Mouse (Mus musculus): ENCODE data around the gene Setd1a.

DNA sequence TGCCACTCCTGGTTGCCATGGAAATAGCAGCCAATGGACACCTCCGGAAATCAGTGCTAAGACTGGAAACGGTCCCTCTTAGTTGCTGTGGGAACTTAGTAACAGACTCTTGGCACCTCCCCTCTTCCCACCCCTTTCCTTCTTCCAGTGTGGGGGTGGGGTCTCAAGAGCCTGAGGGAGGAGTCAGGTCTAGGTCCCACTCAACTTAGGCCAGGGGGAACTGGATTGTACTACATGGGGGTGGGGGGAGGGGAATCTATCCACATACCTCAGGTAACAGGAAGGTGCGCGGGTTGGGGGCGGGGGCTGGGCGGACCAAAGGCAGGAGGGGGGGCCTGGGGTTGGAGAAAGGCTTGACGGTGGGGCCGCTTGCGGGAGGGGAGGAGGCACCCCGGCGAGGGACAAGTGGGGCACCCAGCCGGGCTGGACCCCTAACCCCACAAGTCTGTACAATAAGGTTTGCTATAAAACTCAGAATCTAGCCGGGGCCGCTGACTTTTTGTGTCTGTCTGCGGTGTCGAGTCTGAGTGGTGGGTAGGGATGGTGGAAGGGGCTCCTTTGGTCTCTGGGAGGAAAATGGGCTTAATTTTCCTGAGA is 7.4 kb upstream of the Setd1a start:
- TF ChIP-seq POLR2A (IDR thresholded peaks at IDR 0.05; ENCODE audit: borderline replicate concordance, extremely low read depth, insufficient read depth, insufficient read length, poor library complexity, severe bottlenecking) (no peak), CTCF (IDR thresholded peaks at IDR 0.05; ENCODE audit: borderline replicate concordance, extremely low read depth, insufficient read depth, insufficient read length) (no peak)

Measured in brain, embryonic 14.5 days (tissue).